Mouse (Mus musculus): Measurements from ENCODE around the gene Iqsec2. TPM values are rescaled to one million over a fixed set of nuclear protein-coding genes. Genes with fewer than 3 reads are reported as not detected.

Gene Iqsec2
- total RNA-seq, 2 experiments from 2014 or later, result 157 to 181 TPM

DNA sequence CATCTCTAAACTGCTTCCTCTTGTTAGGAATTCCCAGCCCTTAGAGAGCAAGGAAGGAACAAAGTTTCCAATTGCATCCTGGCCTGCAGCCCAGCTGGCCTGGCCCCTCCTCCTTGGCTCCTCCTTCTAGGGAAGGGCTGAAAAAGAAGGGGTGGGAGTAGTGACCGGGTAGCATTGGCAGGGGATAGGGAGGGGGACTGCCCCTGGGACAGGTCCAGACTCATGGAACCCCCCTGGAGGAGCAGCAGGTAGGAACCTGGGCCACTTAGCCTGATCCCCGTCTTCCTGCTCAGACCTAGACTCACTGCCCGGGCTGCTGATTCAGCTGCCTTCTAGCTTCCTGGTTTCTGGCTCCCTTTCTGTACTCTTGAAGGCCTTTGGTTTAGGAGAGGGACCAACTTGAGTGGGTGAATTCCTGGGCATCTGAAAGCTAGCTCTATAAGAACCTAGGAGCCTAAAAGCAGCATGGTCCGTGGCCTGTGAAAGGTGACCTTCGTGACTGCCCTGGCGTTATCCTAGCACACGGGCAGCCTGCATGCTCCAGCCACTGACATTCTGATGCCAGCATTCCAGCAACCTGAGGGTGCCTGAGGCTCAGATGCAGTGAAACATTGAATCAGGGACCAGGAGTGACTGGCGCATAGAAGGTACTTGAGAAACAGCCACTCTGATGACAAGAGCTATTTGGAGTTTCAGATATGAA is 34.9 kb downstream of the Iqsec2 start:
- DNase-seq (ENCODE audit: extremely low spot score in 1 of 2, low spot score in 1 of 2), result peak in 1 of 2 experiments; percentile 17

DNA sequence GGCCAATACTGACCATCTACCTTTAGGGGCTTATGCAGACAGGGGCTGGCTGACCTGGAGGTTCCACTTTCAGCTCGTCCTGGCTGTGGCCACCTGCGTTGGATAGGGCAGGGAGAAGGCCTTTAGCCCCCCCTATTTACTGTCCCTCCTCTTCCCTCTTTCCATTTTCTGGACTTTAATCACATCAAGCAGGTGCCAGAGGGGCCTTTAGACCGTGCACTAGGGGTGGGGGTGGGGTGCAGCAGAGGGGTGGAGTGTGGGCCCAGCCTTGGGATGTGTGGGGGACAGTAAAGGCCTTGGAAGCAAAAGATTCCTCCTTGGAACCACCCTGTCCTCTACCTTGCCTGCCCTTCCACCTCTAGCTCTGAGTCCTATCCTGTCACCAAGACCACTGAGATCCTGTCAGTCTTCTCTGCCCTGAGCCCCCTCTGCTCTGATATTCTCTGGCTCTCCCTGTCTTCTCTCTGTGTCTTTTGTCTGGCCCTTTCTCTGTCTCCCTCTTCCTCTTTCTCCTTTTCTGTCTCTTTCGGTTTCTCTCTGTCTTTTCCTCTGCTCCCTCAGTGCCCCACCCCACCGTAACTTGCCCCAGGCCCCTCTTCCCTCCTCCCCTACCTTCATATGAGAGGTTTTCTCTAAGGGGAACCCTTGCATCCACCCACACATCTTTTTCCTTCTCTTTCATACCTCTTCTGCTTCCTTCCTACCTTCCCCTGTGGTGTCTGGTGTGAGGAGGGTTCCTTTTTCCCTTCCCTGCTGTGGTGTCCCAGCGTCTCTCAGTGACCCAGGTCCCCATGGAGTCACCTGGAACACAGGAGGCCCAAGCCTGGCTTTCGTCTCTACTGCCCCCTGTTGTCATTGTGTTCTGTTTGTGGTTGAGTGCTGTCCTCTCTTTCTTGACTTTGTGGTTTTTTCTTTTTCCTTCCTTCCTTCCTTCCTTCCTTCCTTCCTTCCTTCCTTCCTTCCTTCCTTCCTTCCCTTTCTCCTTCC is 35.9 kb downstream of the Iqsec2 start:
- DNase-seq (ENCODE audit: extremely low spot score in 1 of 2, low spot score in 1 of 2), result no peak

DNA sequence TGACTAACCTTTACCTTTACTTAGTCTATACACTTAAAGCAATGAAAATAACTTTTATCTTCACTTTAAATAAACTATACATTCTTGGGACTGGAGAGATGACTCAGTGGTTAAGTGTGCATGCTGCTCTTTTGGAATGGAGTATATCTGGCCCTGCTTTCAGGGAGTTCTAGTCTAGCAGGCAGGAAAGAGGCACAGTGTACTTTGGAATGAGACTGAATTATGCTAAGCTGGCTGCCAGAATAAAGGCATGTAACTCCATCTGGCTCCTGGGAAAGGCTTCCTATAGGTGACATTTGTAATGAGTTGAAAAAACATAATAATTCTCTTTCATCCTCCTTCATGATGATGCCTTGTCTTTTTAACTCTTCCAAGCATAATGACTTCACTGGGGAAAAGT is 43.1 kb downstream of the Iqsec2 start:
- DNase-seq (ENCODE audit: extremely low spot score in 1 of 2, low spot score in 1 of 2), result no peak

DNA sequence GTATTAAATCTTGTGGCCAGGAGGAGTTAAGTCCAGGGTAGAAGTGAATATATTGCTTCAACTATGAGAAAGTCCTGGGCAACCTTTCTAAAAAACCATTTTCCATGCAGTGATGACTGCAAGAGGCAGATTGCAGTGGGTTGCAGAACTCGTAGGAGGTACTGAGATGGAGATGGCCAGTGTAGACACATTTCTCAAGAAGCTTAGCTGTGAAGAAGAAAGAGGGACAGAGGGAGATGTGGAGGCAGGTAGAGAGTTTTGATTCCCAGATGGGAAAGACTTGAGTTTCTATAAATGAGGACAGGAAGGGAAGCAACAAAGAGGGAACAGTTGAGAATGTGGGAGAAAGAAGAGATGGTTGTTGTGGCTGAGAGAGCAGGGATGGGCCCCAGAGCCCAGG is 47.2 kb downstream of the Iqsec2 start:
- DNase-seq (ENCODE audit: extremely low spot score in 1 of 2, low spot score in 1 of 2), result no peak

DNA sequence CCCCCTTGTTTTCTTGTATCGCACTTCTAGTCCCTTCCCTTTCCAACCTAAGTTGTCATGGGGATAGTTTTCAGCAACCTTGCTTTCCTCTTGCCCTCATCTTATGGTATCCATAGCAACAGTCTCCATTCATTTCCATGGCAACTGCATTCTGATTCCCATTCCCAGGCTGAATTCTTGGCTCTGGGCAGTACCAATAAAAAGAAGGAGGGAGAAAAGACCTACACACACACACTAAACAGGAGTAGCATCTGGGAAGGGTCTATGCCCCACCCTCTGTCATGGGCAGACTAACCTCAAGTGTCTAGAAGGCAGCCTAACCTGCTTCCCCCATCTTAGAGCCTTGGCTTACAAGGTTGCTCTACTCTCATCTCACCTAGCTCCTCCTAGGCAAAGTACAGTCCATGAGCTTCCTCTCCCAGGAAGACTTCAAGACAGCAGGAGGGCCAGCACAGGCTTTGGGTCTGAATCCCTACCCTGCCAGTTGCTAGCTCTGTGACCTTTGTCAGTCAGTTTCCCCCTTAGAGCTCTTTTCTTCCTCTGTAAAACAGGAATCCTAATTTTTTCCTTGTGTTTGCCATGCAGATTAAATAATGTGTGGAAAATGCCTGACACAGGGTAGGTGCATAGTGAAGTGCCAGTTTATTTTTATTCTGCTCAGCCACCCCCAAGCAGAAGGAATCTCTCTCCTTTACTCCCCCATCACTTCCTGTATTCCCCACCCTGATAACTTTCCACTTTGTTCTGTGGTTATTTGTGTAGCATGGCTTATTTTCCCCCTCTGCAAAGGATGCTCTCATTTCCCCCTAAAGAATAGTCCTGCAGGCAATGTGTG is 54.0 kb downstream of the Iqsec2 start:
- DNase-seq (ENCODE audit: extremely low spot score in 1 of 2, low spot score in 1 of 2), result no peak

DNA sequence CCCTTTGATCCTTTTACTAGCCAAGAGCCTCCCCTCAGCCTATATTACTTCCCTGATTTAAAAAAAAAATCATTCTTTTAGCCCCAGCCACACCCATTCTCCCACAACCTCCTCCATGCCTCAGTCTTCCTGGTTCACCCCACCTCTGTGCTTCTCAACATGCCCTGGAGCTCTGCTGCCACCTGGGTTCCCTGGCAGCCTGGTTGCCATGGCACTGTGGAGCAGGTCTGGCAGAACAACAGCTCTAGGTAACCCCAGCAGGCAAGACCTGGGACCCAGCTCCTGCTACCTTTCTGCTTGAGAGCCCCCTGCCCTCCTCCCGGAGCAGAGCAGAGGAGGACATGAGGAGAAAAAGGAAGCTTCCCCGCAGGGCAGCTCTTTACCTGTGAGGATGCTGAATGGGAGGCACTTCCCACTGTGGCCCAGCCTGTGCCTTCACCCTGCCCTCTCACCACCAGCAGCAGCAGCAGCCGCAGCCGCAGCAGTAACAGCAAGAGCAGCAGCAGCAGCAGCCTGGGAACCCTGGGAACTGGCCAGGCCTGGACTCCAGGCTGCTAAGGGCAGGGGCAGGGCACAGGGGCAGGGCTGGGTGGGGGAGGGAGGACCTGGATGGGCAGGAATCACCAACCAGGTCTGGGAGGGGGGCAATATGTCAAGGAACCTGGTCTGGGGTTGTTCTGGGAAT is 57.8 kb downstream of the Iqsec2 start:
- DNase-seq (ENCODE audit: extremely low spot score in 1 of 2, low spot score in 1 of 2), result no peak

DNA sequence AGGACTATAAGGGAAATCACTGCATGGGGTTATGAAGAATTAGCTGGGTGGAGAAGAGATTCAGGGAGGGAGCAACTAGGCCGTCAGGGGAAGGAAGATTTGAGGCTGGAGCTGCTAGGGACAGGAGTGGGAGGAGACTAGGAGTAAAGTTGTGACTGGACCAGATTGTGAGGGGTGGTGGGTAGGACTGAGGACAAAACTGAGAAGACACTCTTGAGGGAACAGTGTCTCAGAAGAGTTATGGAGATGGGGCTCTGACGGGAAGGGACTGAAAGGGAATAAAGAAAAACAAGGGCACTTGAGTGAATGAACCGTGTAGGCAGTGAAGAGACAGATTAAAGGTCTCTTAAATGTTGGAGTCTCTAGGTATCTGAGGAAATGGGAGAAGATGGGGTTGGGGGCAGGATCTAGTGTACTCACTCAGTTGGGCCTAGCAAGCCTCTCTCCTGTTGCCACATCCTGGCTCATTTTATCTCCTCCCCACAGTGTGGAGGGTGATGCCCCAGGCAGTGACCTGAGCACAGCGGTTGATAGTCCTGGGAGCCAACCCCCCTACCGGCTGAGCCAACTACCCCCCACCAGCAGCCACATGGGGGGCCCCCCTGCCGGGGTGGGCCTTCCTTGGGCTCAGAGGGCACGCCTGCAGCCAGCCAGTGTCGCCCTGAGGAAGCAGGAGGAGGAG is 58.5 kb downstream of the Iqsec2 start:
- DNase-seq (ENCODE audit: extremely low spot score in 1 of 2, low spot score in 1 of 2), result no peak

DNA sequence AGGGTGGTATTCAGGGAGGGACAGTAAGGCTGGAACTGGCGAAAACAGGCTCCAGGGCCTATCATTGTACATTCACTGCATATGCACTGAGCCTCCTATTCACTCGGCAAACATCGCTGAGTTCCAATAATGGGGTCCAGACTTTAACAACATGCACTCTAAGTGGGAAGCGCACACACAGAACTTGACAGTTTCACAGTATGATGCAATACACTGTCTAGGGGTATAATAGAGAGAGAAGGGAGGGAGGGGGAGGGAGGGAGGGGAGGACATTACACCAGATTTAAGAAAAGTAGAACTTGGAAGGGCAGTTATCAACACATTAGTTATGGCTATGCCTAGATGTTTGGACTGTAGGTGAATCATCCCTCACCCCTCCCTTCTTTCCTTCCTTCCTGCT is 59.2 kb downstream of the Iqsec2 start:
- DNase-seq (ENCODE audit: extremely low spot score in 1 of 2, low spot score in 1 of 2), result no peak

DNA sequence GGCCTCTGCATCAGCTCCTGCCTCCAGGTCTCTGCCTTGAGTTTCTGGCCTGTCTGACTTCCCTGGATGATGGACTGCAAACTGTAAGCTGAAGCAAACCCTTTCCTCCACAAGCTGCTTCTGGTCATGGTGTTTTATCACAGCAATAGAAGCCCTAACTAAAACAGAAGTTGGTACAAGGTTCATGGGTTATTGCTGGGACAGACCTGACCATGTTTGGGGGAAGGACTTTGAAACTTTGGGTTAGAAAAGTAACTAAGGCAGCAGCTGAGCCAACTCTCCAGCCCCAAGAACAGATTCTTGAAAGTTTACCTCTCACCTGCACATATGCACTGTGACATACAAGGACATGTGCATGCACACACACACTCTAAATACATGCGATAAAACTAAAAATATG is 61.4 kb downstream of the Iqsec2 start:
- no peak for DNase-seq (ENCODE audit: extremely low spot score in 1 of 2, low spot score in 1 of 2)

DNA sequence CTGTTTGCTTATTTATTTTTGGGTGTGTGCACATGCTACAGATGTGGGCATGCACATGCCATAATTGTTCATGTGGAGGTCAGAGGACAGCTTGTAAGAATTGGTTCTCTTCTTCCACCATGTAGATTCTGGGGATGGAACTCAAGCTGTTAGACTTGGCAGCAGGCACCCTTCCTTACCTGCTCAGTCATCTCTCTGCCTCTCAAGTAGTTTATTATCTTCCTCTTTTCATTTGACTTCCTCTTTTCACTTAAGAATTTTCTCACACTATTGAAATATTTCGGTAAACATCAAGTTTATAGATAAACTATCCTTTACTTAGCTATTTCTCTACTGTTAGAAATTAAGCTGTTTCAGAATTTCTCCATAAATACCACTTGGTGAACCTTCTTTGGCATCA is 70.6 kb downstream of the Iqsec2 start:
- no peak for DNase-seq (ENCODE audit: extremely low spot score in 1 of 2, low spot score in 1 of 2)

DNA sequence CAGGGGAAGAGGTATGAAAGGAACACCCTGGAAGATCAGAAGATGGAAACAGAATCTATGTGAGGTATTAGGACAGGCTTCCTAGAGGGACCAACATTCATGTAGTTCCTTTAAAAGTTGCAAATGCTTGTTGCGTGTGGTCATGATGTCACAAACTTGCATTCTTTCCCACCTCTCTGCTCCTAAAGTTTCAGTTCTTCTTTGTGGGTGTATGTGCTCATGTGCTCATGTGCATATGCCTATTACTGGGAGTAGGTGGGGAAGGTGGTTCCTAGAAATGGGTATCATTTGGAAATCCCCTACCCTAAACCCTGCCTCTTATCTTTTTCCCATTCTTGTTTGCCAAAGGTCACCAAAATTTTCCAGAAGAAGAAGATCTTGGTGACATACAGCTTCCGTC is 74.5 kb downstream of the Iqsec2 start:
- DNase-seq (ENCODE audit: extremely low spot score in 1 of 2, low spot score in 1 of 2), result no peak

DNA sequence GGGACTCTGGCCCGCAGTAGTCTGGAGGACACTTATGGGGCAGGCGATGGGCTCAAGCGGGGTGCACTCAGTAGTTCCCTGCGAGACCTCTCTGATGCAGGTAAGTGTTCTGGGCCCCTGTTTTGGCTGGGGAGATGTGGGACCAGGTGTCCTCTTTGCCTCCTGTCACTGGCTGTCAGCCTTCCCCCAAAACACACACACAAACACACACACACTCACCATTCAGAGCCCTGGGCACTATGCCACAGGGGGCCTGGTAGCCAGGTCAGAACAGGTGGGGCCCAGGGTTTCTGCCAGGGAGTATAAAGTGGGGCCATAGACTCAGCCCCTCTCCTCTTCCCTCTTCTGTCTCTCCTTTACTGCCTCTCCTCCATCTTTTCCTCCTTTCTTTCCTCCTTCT is 77.7 kb downstream of the Iqsec2 start:
- DNase-seq (ENCODE audit: extremely low spot score in 1 of 2, low spot score in 1 of 2), result no peak

DNA sequence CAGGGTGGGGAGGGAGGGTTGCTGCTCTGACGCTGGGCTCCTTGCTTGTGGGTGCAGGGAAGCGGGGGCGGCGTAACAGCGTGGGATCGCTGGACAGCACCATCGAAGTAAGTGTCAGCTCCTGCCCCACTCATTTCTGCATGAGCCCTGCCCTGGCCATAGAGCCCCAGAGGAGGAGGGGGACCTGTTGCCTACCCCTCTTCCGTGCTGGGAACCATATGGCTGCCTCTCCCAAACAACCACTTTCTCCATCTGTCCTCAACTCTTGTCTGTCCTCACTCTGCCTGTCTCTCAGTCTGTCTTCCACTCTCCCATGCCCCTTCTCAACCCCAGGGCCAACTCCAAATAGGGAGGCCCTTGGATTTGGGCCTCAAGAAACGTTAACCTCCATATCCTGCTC is 78.2 kb downstream of the Iqsec2 start:
- no peak for DNase-seq (ENCODE audit: extremely low spot score in 1 of 2, low spot score in 1 of 2)

DNA sequence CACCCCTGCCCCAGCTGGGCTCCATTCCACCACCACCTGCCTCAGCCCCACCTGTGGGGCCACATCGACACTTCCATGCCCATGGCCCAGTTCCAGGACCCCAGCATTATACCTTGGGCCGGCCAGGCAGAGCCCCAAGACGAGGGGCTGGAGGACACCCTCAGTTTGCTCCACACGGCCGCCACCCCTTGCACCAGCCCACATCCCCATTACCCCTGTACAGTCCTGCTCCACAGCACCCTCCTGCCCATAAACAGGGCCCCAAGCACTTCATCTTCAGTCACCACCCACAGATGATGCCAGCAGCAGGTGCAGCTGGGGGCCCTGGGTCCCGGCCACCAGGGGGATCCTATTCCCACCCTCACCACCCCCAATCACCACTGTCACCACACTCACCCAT is 79.2 kb downstream of the Iqsec2 start:
- DNase-seq (ENCODE audit: extremely low spot score in 1 of 2, low spot score in 1 of 2), result no peak

DNA sequence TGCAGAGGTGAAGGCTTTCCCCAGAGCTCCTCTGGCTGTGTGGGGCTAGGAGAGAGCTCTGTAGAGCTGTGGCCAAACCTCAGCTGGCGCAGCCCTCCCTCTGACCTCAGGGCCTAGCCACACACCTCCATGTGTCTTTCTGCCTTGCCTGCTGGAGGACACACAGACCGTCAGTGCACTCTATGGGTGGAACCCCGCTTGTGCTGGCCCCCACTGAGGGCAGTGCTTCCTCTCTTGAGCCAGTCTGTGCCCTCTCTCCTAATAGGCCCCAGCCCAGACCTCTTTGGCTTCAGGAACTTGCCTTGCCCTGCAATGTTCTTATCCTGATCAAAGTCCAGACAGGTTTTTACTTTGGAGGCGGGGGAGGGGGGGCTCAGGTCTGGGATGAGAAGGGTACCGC is 80.2 kb downstream of the Iqsec2 start:
- DNase-seq (ENCODE audit: extremely low spot score in 1 of 2, low spot score in 1 of 2), result no peak

DNA sequence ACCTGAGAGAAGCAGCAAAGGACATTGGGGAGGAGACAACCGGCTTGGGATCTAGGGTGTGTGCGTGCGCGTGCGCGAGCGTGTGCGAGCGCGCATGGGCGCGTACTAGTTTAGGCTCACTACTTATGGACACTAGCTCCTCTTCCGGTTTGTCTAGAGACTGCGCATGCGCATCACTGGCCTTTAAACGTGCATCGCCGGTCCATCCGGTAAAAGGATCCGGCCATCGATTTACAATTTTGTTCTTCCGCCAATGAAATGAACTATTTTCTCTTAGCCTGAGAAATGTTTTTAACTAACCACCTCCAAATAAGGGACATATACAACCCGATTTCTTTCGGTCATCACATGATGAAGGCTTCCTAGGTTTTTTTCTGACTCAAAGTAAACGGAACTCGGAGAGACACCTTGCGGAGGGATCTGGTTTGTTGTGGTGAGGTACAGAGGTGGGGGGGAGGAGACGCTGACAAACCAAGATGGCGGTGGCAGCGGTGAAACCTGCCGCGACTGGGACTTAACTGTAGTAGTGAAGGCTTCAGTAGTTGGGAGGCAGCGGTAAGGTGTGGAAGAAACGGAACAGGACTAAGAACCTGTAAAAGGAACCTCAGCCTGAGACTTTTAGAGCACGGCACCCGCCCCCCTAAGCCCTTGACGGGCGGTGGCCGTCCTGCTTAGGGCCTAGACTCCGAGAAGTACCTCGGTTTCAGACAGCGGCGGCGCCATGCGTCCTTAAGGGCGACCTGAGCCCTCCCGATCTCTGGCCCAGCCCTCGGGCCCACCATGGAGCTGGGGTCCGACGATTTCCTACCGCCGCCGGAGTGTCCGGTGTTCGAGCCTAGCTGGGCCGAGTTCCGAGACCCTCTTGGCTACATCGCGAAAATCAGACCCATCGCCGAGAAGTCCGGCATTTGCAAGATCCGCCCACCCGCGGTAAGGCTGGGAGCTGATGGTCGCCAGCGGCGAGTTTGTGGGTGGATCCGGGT is 89.0 kb downstream of the Iqsec2 start, which contains the start of gene Kdm5c:
Kdm5c (plus strand) TSS at position 240 of the 983 bp plus-strand sequence.
- peak; percentile 81 to 96 for DNase-seq (ENCODE audit: extremely low spot score in 1 of 2, low spot score in 1 of 2)

DNA sequence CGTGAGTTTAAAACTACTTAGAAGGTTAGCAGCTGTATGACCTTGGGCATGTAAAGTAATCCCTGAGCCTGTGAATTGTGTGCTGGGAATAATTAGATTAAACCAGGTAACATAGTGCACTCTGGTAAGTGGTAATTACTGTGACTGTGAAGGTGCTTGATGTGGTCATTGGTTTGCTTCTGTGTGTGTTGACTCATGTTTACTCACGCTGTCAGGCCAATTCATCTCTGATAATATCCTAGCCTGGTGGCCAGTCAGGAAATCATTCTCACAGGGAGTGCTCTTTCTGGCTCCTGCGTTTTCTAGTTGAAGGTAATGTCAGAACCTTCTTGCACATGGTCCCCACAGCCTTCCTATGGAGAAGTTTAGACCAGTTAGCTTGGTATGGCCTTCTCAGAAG is 90.1 kb downstream of the Iqsec2 start:
- DNase-seq (ENCODE audit: extremely low spot score in 1 of 2, low spot score in 1 of 2), result no peak

DNA sequence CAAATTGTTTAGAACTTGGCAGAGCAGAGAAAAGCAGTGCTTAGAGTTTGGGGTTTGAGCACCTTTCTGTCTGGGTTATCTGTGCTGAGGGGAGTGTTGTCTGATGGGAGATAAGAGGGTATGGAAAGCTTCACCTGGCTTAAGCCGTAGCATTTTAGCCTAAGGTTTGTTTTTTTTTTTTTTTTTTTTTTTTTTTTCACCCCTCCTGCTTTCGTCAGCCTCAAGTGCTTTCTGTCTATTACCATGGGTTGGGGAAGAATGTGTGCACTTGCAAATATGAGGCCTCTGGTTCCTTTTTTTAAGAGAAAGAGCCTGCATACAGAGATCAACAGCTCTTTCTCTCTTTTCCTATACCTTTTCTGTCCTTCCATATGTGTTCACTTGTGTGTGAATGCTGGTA is 91.7 kb downstream of the Iqsec2 start:
- no peak for DNase-seq (ENCODE audit: extremely low spot score in 1 of 2, low spot score in 1 of 2)

Measured in layer of hippocampus, postnatal 25 days (tissue).